20 mouse cellular contexts compared by ENCODE assay signal in the genomic region with DNA sequence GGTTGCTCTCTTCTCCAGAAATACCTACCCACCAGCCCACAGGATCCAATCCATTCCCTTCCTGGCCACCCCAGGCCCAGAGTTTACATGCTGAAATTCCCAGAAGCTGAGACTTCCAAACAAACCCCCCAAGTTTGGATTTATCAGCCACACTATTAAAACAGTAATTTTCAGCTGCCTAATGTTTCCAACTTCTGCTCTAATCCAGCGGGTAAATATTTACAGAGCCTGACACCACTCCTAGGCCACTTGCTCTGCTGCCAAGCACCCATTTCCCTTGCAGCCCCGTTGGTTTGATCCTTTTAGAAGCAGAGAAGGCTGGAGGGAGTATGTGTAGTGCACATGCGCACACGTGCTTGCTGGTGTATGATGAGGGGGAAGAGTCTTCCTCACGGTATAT.
"Had no signal": no experiment of that assay in that cellular context is flagged by ENCODE, and none has a peak within 500 bp of the region (broad histone marks: within the 10 kb centered on the region; RNA-seq: fewer than 3 reads in every experiment).

No protein-coding gene starts in this region.

- DNase-seq: kidney, adult 18-20 months; kidney, adult 9 months; kidney, postnatal 14 days; kidney, postnatal 4 days; left cerebral cortex, postnatal 4 days; right cerebral cortex, adult 18-20 months; right cerebral cortex, postnatal 14 days; spleen, adult 18-20 months; thymus, postnatal 25 days had no signal

- H3K4me3 ChIP-seq: limb, embryonic 12.5 days; limb, embryonic 15.5 days; liver, embryonic 12.5 days; liver, embryonic 15.5 days; midbrain, embryonic 13.5 days; stomach, embryonic 15.5 days had no signal

- H3K9ac ChIP-seq: limb, embryonic 12.5 days; limb, embryonic 15.5 days; liver, embryonic 12.5 days; liver, embryonic 15.5 days; midbrain, embryonic 13.5 days; stomach, embryonic 15.5 days had no signal

- H3K27ac ChIP-seq: hindbrain, postnatal 0 days; limb, embryonic 12.5 days; limb, embryonic 15.5 days; liver, embryonic 12.5 days; liver, embryonic 15.5 days; macrophage; midbrain, embryonic 13.5 days; stomach, embryonic 15.5 days had no signal

- H3K4me2 ChIP-seq: limb, embryonic 12.5 days; limb, embryonic 15.5 days; liver, embryonic 12.5 days; liver, embryonic 15.5 days; midbrain, embryonic 13.5 days; stomach, embryonic 15.5 days had no signal

- ATAC-seq: hindbrain, postnatal 0 days; inflammation-experienced regulatory T-cells, adult 6 months; intestine, embryonic 16.5 days; liver, embryonic 12.5 days; midbrain, embryonic 13.5 days; midbrain, embryonic 16.5 days had no signal

- H3K9me3 ChIP-seq: limb, embryonic 12.5 days; limb, embryonic 15.5 days; liver, embryonic 12.5 days; liver, embryonic 15.5 days; midbrain, embryonic 13.5 days; stomach, embryonic 15.5 days had no signal

- H3K4me1 ChIP-seq: liver, embryonic 12.5 days; liver, embryonic 15.5 days had no signal

- H3K36me3 ChIP-seq: limb, embryonic 12.5 days; limb, embryonic 15.5 days; liver, embryonic 12.5 days; liver, embryonic 15.5 days; midbrain, embryonic 13.5 days; stomach, embryonic 15.5 days had no signal
